Mouse (Mus musculus): ENCODE measurements at regions not wholly inside any gene's neighbourhood (a gene's known extent, or its start where the extent isn't known, plus 50 kb on each side); places are given as distances from the start of the nearest gene placed in this dataset.

GRCm38 (mm10) chr15:33935013-33935664, 422.5 kb downstream of the 9430069I07Rik start:
- no peak overlapping the region for H3K4me2 ChIP-seq (ENCODE audit: insufficient read depth, low read depth, poor library complexity, severe bottlenecking)

GRCm38 (mm10) chr15:33926446-33926845, 431.2 kb downstream of the 9430069I07Rik start:
- DNase-seq (ENCODE audit: extremely low read depth): no peak
- Histone ChIP-seq H3K27ac (ENCODE audit: insufficient read depth, low read depth) (no peak overlapping the region), H3K9ac (ENCODE audit: insufficient read depth, low read depth) (no peak overlapping the region), H3K4me1 (ENCODE audit: control insufficient read depth in 1 of 2, insufficient read depth in 2 of 2) (no peaks in the 10 kb centered on the region), H3K9me3 (replicated peaks; ENCODE audit: low read length) (no peaks in the 10 kb centered on the region), H3K4me2 (ENCODE audit: insufficient read depth, low read depth, poor library complexity, severe bottlenecking) (no peak overlapping the region), H3K27me3 (replicated peaks) (no peaks in the 10 kb centered on the region), H3K36me3 (replicated peaks in 1 of 2; ENCODE audit: control insufficient read depth in 1 of 2, insufficient read depth in 1 of 2, low read length in 1 of 2) (no peaks in the 10 kb centered on the region), H3K79me2 (replicated peaks; ENCODE audit: control insufficient read depth, extremely low read depth, insufficient read depth, poor library complexity, severe bottlenecking) (no peaks in the 10 kb centered on the region), H3K4me3 (replicated peaks in 1 of 3; ENCODE audit: low read depth in 2 of 3, low read length in 2 of 3, poor library complexity in 1 of 3) (no peak overlapping the region)
- in situ Hi-C loops (cut with MboI; ENCODE audit: low pct_ligation_motif_present, low pct_unique_long_range_greater_than_20kb, low sequenced_read_pairs): no loop called here
- dilution Hi-C loops (cut with MboI; ENCODE audit: extremely low pct_ligation_motif_present, extremely low pct_unique_long_range_greater_than_20kb, low sequenced_read_pairs): no loop called here
- TF ChIP-seq USF2 (conservative IDR thresholded peaks at IDR 0.05; ENCODE audit: low read depth, low read length): no peak
- no peak for TF ChIP-seq HCFC1 (IDR thresholded peaks at IDR 0.05; ENCODE audit: low read depth, low read length)
- TF ChIP-seq CHD2 (IDR thresholded peaks at IDR 0.05; ENCODE audit: low read length): no peak
- no peak for TF ChIP-seq MEF2A (IDR thresholded peaks at IDR 0.05; ENCODE audit: borderline replicate concordance, low read depth, low read length)
- TF ChIP-seq ZKSCAN1 (IDR thresholded peaks at IDR 0.05; ENCODE audit: borderline replicate concordance, low read depth, low read length): no peak
- no peak for TF ChIP-seq RAD21 (IDR thresholded peaks at IDR 0.05; ENCODE audit: low read depth, low read length)
- TF ChIP-seq UBTF (IDR thresholded peaks at IDR 0.05; ENCODE audit: low read depth, low read length): no peak
- TF ChIP-seq CHD1 (IDR thresholded peaks at IDR 0.05; ENCODE audit: low read depth, low read length): no peak

More at GRCm38 (mm10) chr15:33935013-33935664, 422.5 kb downstream of the 9430069I07Rik start:
- DNase-seq (ENCODE audit: extremely low read depth): no peak
- in situ Hi-C loops (cut with MboI; ENCODE audit: low pct_ligation_motif_present, low pct_unique_long_range_greater_than_20kb, low sequenced_read_pairs) (no loop called here), dilution Hi-C loops (cut with MboI; ENCODE audit: extremely low pct_ligation_motif_present, extremely low pct_unique_long_range_greater_than_20kb, low sequenced_read_pairs) (no loop called here)
- Histone ChIP-seq H3K4me3 (replicated peaks in 1 of 3; ENCODE audit: low read depth in 2 of 3, low read length in 2 of 3, poor library complexity in 1 of 3) (no peak overlapping the region), H3K79me2 (replicated peaks; ENCODE audit: control insufficient read depth, extremely low read depth, insufficient read depth, poor library complexity, severe bottlenecking) (no peaks in the 10 kb centered on the region), H3K27ac (ENCODE audit: insufficient read depth, low read depth) (no peak overlapping the region), H3K27me3 (replicated peaks) (no peaks in the 10 kb centered on the region), H3K4me1 (ENCODE audit: control insufficient read depth in 1 of 2, insufficient read depth in 2 of 2) (no peaks in the 10 kb centered on the region), H3K9ac (ENCODE audit: insufficient read depth, low read depth) (no peak overlapping the region), H3K9me3 (replicated peaks; ENCODE audit: low read length) (no peaks in the 10 kb centered on the region), H3K36me3 (replicated peaks in 1 of 2; ENCODE audit: control insufficient read depth in 1 of 2, insufficient read depth in 1 of 2, low read length in 1 of 2) (no peaks in the 10 kb centered on the region)
- TF ChIP-seq EP300 (IDR thresholded peaks at IDR 0.05; ENCODE audit: low read length) (no peak), POLR2AphosphoS2 (IDR thresholded peaks at IDR 0.05; ENCODE audit: low read depth, low read length) (no peak), MEF2A (IDR thresholded peaks at IDR 0.05; ENCODE audit: borderline replicate concordance, low read depth, low read length) (no peak), E2F4 (IDR thresholded peaks at IDR 0.05; ENCODE audit: insufficient replicate concordance, low read depth, low read length) (no peak), IRF4 (IDR thresholded peaks at IDR 0.05; ENCODE audit: low read depth, low read length) (no peak), TBP (conservative IDR thresholded peaks at IDR 0.05; ENCODE audit: low read depth, low read length) (no peak), MAZ (IDR thresholded peaks at IDR 0.05; ENCODE audit: low read depth, low read length) (no peak), RAD21 (IDR thresholded peaks at IDR 0.05; ENCODE audit: low read depth, low read length) (no peak), MXI1 (IDR thresholded peaks at IDR 0.05; ENCODE audit: low read depth, low read length) (no peak), JUND (conservative IDR thresholded peaks at IDR 0.05; ENCODE audit: low read depth, low read length) (no peak), ZNF384 (IDR thresholded peaks at IDR 0.05; ENCODE audit: low read depth, low read length) (no peak), ELF1 (IDR thresholded peaks at IDR 0.05; ENCODE audit: low read depth, low read length) (no peak), BHLHE40 (IDR thresholded peaks at IDR 0.05; ENCODE audit: low read depth, low read length) (no peak), NRF1 (IDR thresholded peaks at IDR 0.05; ENCODE audit: low read depth, low read length) (no peak), CHD2 (IDR thresholded peaks at IDR 0.05; ENCODE audit: low read length) (no peak), MAX (IDR thresholded peaks at IDR 0.05; ENCODE audit: low read length) (no peak)

Measured in CH12.LX (cell line).